Mouse (Mus musculus) E14TG2a.4 (cell line): ENCODE measurements at regions not wholly inside any gene's neighbourhood (a gene's known extent, or its start where the extent isn't known, plus 50 kb on each side); places are given as distances from the start of the nearest gene placed in this dataset.

ENCODE experiments used
- CTCF ChIP-seq: conservative IDR thresholded peaks from 2 replicates; pipeline ENCODE4 v1.5.1; 2014; ENCODE audit warnings: low read length
- NANOG ChIP-seq: IDR thresholded peaks from 2 replicates; pipeline ENCODE4 v1.6.1; 2014; ENCODE audit warnings: borderline replicate concordance, low read length, mixed read lengths
- POU5F1 ChIP-seq: IDR thresholded peaks from 2 replicates; pipeline ENCODE4 v1.6.1; 2014; ENCODE audit warnings: low read length, borderline replicate concordance

GRCm38 (mm10) chr12:51534606-51535005 lies 58.5 kb upstream of the Coch start:
- TF ChIP-seq CTCF: no peak
- TF ChIP-seq NANOG: no peak
- TF ChIP-seq POU5F1: no peak
